Mouse (Mus musculus) left cerebral cortex, postnatal 10 days (tissue): ENCODE measurements around the gene Cpa5. TPM values are rescaled to one million over a fixed set of nuclear protein-coding genes. Genes with fewer than 3 reads are reported as not detected.

Source experiments
- DNase-seq, 2 experiments: peaks; one replicate each; pipeline ENCODE4 v3.0.0; 2021 to 2022; ENCODE audit warnings: low spot score in 2 of 2, mixed read lengths in 1 of 2; ENCODE audit errors: extremely low spot score in 1 of 2
- intact Hi-C: fragments of 180-260 bp; cut with DNase I; formaldehyde crosslinking; loops from one replicate; pipeline ENCODE4 v1.15.1; 2025
- total RNA-seq, 2 experiments: library from RNA; stranded (reverse); gene quantifications; 2 replicates each; pipeline ENCODE4 v1.2.3; 2021

Gene Cpa5
- total RNA-seq, 2 experiments from 2014 or later: not detected

DNA sequence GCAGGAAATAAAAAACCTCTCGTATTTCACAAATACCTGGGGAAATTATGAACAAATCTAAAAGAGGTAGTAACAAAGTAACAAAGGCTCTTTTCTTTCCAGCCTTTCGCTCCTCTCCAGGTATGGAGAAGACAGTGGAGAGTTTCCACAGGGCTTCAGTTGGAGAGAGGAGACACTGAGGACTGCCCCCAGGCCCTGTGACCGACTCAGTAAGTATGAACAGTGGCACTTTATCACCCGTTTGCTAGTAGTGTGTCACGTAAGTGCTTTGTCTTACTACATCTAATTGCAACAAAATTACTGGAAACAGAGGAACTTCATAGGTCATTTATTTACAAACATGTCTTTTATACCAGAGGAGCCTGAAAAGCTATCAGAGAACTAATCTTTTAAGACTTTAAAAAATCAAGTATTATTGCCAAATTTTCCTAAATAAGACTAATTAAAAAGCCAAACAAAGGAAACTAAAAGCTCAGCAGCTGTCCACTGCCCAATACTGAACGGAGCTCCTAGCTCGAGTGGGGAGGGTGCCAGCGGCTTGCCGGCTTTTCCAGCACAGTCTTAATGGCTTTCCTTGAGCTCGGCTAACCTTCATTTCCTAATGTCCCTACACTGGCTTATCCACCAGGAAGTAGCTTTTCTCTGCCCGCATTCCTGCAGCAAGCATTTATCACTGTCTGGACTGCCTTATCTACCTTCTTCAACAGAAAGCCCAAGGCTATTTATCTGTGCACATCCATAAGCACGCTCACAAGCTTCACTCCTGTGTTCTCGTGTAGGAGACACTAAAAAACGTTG lies 63.2 kb downstream of the Cpa5 start:
- no peak for DNase-seq
- intact Hi-C loops: no loop called here

DNA sequence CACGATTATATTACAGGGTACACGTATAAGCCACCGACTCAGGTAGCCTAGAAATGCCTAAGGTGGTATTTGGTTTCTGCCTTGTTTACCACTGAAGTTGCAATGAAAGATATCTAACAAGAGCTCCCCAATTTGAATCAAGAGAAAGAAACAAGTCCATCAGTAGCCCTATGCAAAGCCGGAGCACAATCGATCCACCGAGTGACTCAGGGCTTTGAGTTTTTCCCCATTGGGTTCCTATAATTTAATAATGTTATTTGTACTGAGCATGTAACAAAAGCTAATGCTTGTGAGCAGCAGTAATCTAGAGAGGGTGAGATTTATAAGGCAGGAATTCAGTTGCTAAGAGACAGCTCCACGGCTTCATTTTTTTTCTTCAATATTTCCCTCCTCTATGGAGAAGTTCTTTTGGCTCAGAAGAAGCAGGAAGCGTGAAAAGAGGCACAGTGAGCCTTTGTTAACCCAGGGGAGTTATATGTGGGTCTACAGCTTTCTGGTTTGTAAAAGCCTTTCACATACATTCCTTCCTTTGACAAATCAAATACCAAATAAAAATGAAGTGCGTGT lies 64.0 kb downstream of the Cpa5 start:
- intact Hi-C loops: no loop called here
- DNase-seq: no peak

DNA sequence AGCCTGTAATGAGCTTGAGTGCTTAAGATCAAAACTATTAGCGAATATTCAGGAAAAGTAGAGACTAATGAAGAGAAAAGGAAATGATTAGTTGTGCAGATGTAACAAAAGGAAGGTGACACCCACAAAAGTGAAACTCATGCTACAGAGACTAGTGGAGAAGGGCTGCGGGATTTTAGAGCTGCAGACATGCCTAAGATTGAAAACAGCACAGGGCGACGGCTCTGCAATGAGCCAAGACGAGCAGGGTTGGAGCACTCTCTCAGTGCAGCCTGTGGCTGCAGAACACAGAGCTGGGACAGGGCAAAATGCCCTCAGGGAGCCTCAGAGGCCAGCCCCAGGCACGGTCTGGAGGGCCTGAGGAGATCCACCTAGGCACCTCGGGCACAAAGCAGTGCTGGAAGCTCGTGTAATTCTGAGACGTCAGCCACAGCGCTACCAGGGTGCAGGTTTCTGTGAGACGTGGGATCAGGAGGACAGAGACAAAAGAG lies 64.5 kb downstream of the Cpa5 start:
- intact Hi-C loops: no loop called here
- DNase-seq: no peak

DNA sequence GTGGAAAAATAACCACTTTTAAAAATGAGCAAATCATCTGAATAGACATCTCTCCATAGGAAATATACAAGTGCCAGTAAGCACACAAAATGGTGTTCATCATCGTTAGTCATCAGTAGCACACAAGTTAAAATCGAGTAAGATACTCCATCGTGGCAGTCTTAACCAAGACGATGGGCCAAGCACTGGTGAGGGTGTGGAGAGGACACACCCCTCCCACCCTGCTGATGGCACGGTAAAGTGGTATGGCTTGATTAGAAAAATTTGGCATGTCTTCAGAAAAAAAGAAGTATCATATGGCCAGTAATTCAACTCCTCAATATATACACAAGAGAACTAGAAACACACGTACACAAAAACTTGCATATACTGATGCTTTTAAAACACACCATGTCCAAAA lies 65.7 kb downstream of the Cpa5 start:
- intact Hi-C loops: no loop called here
- no peak for DNase-seq

DNA sequence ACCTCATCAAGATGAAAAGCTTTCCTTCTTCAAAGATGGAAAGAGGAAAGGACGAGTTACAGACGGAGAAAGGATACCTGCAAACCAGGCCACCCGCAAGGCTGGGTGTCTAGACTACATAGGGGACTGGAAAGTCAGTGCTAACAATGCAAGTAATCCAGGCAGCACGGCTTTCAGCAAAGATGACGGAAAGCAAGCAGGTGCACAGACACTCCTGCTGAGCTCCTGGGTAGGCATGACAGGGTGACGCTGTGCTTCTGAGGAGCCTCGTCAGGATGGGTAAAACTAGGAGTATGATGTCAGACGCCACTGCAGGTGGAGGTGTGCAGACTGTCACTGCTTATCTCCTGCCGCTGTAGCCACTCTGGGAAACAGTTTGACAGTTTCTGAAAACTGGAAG lies 66.8 kb downstream of the Cpa5 start:
- intact Hi-C loops: no loop called here

DNA sequence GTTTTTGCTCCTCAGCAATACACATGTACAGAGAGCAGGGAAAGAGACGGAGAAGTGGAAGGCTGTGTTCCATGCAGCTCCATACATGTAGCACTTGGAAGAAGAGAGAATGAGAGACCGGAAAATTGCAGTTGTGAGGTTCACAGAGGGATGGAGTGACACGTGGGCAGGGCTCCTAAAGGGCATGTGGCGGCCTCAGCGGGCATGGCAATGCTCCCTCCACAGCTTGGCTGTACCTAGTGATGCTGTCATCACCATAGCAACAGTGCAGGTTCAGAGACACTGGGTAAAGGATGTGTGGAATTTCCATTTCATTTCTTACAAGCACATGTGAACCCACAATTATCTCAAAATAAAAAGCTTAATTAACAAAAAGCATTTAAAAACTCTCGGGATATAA lies 67.7 kb downstream of the Cpa5 start:
- no peak for DNase-seq
- intact Hi-C loops: no loop called here

More for the DNA sequence above, 66.8 kb downstream of the Cpa5 start:
- DNase-seq: no peak

DNA sequence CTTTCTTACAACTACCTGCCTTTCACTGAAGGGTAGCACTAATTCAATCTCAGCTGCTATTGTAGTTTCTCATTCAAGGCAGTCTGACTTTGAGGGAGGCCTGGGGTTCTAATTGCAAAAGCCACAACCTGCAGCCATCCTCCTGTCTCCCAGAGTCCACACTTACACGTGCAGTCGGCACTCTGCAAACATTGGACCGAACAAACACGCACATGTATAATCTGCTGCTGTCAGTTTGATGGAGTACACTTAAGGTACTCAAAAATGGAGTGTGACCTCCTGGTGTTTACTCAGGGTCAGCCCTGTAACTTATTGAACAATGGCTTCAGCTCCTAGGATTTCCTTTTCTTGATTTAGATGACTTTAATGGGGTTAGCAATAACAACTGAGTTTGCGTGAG lies 68.8 kb downstream of the Cpa5 start:
- intact Hi-C loops: no loop called here

DNA sequence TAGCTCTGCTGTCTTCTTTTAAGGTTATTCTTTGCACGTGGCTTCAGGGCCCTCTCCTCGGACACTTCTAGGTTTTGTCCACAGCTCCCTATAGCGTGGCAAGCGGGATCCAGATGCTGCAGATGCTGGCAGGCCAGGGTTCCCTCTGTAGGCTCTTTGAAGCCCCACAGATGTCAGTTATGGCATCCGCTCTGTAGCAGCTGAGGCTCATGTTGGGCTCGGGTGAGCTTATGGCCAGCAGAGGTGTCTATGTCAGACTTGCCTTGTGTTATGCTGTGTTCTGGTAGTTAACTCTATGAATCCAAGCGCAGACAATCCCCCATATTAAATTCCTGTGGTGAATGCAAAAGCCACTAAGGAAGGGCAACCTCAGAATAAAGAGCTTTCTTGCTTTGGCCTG lies 69.6 kb downstream of the Cpa5 start:
- DNase-seq: no peak
- intact Hi-C loops: no loop called here

More for the DNA sequence above, 68.8 kb downstream of the Cpa5 start:
- DNase-seq: no peak

Other genes starting within 250 kb of the Cpa5 start
- 10 to 100 TPM; 29.0 to 29.1 TPM for gene Zc3hc1, start 220.0 kb upstream of the Cpa5 start, total RNA-seq
- 100 to 1,000 TPM; 151 to 161 TPM for gene Klhdc10, start 209.1 kb upstream of the Cpa5 start, total RNA-seq
- gene Tmem209, start 101.2 kb upstream of the Cpa5 start, total RNA-seq: 10 to 100 TPM; 16.3 to 16.6 TPM
- 1 to 10 TPM in 1 of 2 experiments, under 1 TPM in 1; 0.39 to 1.4 TPM for gene Ssmem1, start 101.2 kb upstream of the Cpa5 start, total RNA-seq
- 1 to 10 TPM; 3.6 to 4.6 TPM for gene Cpa2, start 69.4 kb upstream of the Cpa5 start, total RNA-seq
- under 1 TPM; 0.15 to 0.16 TPM for gene Cpa4, start 42.6 kb upstream of the Cpa5 start, total RNA-seq
- gene Cpa1, start 28.2 kb downstream of the Cpa5 start, total RNA-seq: not detected
- gene Cep41, start 82.7 kb downstream of the Cpa5 start, total RNA-seq: 1 to 10 TPM; 7.1 to 7.8 TPM
- 100 to 1,000 TPM; 102 to 105 TPM for gene Mest, start 112.5 kb downstream of the Cpa5 start, total RNA-seq